Mouse (Mus musculus): Measurements from ENCODE around the gene Tgfbr2.

Gene Tgfbr2

DNA sequence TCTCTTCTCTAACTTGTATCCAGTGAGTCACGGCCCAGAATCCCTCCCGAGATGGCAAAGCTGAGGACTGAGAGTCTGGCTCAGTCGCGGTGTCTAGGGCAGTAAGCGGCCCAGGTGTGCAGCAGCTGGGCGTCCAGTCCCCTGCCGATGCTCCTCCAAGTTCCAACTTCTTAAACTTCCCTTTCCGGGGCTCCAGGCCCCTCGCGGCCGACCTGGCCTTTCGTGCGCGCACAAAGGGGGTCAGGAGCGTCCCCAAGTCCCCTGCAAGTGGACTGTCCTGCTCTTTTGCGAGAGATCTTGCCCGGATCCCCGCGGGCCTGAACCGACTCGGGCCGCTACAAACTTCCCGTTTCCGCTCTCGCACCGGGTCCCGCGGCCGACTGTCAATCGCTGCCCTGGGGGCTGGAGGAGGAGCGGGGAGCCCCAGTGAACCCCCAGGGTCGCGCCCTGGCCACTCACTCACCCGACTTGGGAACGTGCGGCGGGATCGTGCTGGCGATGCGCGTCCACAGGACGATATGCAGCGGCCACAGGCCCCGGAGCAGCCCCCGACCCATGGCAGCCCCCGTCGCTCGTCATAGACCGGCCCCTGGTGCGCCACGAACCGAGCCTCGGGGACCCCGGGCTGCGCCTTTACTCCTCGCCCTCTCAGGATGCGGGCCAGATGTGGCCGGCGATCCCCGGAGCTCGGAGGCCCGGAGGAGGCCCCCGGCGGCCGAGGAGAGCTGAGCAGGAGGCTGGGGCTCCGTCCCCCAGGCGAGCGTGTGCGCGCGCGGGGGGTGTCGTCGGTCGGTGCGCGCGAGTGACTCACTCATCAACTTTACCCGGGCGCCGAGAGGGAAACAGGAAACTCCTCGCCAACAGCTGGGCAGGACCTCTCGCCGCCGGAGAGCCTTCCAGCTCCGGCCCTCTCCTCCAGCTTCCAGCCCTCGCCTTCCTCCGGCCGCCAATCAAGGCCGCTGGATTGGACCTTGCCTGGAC is at the start of gene Tgfbr2:
Gene Tgfbr2 (minus strand): TSS at position 880 of the 981 bp plus-strand sequence.
- DNase-seq: peak; percentile 92

DNA sequence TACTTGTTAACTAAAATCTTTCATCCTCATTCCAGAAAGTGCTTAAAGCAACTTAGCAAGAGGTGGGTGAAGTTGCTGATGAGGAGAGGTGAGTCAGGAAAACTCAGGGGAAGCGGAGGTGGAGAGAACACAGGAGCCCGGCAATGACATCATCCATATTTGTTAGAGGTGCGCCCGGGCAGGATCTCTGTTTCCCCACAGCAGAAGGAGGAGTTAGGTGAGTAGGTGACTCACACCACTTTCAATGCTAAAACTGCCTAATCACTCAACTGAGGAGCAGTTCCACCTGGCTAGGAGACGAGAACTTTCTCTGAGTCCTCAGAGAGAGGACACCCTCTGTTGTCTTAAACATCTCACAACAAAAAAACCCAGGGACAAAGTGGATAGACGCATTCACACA is 48.2 kb upstream of the Tgfbr2 start:
- no peak for DNase-seq

DNA sequence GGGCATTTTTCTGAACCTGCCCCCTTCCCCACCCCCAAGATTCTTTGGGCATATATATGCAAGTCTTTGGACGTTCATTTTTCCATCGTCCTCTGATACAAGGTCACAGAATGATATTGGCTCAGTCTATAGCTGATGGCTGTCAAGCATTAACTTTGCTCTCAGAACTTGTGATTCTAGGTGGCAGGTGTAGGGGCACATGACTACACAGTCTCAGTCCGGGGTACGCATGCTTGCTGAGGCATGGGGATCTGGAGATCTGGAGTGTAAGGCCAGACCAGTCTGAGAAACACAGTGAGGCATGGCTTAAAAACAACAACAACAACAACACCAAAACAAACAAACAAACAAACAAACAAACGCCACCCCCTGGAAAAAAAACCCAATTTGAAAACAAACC is 47.5 kb upstream of the Tgfbr2 start:
- peak; percentile 37 for DNase-seq

DNA sequence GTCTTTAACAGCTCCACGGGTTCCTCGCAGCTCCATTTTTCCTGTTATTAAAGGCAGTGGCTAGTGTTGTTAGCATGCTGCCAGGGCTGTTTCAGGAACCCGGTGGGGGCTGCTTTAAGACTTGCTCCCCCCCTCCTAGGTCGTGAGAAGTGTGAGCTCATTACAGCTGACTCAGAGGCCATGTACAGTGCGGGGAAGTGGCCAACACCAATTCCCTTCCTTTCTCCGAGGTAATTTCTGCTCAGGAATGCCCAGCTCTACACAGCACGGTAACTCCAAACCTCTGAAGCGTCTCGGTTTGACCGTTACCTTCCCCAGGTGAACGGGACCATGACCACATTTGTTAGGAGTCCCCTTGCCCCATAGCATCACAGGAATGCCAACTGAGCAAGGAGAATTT is 46.8 kb upstream of the Tgfbr2 start:
- peak; percentile 56 for DNase-seq

DNA sequence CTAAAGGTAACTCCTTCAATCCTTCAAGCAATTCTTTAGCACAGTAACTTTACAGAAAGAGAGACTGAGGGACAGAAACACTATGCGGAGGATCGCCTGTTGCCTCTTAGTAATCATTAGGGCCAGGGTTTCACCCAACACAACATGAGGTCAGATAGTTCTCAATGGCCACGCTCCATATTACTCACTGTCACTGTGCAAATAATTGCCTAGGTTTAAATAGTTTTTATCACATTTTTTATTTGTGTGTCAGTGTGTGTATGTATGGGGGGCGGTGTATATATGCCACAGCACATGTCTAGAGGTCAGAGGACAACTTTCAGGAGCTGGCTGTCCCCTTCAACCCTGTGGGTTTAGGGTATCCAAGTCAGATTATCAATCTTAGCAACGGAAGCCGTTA is 46.4 kb upstream of the Tgfbr2 start:
- no peak for DNase-seq

DNA sequence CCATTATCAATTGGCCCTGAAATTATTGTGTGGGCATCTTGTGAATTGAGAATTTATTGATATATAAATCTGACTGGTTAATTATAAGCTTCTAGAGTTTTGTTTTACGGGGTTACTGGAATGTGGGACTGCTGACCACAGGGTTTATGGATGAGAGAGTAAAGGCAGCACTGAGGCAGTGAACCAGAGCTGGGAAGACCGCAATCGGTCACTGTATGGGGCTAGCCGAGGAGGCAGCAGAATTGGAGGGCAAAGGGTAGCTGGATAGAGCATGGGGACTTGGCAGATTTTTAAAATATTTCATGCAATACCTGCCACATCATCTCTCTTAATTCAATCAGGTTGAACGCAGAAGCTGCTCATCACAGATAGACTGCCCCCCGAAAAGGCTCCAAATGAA is 45.5 kb upstream of the Tgfbr2 start:
- no peak for DNase-seq

DNA sequence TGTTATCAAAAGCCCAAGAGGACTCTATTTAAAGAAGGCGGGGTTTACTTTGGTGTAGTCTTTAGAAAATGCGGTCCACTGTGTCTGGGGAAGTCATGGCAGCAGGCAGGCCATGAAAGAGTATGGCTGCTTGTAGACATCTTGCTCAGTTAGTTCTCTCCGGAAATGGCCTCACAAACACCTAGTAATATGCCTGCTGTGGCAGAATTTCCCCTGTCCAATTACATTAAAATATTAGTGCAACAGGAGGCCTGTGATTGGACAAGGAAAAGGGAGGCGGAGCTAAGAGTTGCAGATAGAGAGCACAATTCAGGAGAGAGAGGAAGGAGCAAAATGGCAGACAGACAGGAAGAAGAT is 45.0 kb upstream of the Tgfbr2 start:
- no peak for DNase-seq

DNA sequence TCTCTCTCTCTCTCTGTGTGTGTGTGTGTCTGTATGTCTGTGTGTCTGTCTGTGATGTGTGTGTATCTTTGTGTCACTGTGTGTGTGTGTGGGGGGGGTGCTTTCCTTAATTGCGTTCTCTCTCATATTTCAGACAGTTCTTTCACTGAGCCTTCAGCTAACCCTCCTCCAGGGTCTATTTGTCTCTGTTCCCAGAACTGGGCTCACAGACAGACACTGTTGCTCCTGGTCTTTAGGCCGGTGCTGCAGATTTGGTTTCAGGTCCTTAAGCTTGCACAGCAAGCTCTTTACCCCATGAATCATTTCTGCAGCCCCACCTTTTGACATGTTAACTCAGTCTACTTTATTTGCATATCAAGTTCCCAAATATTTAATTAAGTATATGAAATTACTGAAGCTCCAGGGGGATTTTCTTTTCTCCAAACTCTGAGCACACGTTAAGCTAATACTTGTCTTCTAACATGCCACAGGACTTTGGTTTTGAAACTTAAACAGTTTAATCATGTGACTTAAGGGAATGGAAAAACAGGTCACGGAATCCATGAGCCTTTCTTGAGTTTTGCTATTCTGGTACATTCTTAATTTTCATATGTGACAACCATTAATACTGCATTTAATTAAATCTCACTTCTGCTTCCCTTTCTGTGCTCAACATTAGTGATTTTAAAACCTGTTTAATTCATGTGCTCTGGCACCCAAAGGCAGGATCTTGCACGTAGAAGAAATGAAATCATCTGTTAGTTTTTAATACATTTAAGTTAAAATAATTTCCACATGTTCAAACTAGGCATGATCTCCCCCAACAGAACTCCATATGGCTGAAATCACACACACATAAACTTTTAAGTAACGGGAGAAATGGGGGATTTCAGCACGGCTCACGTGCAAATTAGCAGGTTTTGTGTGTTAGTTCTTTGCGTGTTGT is 44.3 kb upstream of the Tgfbr2 start:
- no peak for DNase-seq

DNA sequence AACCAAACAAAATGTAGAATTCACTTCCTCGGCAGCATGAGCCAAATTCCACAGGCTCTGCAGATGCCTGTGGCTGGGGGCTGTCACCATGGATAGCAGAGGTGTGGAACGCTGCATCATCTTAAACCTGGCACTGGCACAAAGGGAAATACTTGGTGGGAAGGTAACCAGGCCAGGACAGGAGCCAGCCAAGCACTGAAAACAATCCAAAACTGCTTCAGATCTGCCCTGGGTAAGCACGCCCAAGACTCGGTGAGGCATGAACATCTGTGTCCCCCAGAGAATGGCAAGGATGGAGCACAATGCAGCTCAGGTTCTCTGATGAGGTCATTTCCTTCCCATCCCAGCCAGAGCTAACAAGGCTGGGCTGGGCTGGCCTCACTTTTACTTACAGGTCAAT is 43.6 kb upstream of the Tgfbr2 start:
- DNase-seq: peak; percentile 52

DNA sequence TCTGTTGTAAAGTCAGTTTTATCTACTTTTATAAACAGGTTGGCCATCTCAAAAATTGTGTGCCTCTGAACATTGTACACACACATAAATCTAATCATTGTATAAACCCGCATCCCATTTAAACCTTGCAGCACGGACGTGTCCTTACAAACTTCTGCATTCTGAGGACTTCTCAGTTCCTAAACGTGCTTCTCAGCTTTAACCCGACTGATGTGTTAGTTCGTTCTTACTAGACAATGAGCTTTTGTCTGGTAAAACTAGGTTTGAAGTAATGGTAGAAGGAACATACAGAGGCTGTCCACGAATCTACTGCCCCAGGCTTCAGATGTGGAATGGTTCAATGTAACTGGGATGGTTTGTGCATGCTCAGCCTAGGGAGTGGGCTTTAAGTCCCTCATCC is 41.9 kb upstream of the Tgfbr2 start:
- no peak for DNase-seq

DNA sequence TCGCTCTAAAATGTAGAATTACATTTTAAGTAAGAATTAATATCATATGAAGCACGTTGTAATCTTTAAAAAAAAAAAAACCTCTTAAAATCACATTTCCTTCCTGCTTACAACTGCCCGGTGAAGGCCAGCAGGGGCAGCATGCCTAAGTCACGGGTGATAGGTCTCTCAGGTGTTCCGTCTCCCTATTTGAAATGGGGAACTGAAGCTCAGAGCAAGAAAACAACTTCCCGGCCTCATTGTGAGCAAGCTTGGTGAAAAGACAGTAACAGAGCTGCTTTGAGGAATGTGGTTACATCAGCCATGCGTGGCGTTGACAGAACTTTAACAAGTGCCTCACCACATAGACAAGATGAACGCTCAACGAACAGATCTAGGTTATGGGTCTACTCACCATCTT is 41.5 kb upstream of the Tgfbr2 start:
- no peak for DNase-seq

DNA sequence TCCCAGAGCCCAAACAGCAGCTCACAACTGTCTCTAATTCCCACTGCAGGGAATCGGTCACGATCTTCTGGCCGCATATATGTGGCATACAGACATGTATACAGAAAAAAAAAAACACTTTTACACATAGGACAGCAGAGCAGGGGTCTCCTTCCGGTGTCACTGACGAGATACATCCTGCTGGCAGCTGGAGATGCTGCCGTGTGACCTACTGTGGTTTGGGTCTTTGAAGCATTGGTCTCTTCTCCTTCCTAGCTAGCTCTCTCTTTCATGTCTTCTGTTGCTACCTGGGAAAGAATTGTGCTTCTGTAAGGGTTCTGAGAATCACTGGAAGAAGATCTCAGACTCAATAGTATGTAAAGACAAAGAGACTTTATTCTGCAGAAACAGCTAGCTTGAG is 39.1 kb upstream of the Tgfbr2 start:
- DNase-seq: no peak

DNA sequence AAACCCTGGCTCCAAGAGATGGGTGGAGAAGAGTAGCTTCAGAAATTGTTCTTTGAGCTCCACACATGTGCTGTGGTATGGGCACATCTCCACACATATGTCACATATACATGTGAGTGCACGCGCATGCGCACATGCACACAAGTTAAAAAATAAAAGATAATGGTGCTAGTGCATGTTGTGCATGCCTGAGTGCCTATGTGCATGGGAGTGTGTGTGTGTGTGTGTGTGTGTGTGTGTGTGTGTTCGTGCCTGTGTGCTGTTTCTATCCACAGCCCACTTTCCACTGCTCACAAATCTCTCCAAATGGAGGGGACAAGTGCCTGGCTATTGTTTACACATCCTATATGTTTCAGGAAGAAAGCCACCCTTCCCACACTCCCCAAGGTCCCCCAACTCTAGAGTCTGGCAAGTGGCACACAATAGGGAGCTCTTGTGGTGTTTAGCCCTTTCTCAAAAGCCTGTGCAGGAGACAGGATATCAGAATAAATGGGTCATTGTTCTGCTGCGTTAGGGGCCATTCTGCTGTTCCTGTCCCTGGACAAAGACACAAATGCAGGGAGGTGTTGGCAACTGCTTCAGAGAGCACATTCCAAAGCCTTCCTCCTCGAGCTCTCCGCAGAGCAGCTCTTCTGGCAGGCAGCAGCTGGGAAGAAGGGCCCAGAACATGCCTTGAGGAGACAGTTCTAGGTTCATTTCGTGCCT is 37.9 kb upstream of the Tgfbr2 start:
- peak; percentile 54 for DNase-seq

DNA sequence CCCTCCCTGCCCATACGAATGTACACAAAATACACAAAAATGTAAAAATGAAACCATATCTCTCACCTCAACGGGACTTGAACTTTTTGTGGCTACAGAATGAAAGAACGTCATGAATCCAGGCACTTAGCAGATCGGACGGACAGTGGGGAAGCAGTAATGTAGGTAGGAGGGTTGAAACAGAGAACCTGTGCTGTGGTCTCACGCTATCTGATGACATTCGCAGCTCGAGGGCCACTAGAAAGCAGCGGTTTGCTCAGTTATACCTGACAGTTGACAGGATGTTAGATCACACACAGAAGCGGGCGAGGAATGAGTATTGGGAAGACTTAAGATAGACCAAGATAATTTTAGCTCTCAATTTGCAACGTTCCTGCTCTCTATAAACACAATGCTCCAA is 36.9 kb upstream of the Tgfbr2 start:
- DNase-seq: no peak

DNA sequence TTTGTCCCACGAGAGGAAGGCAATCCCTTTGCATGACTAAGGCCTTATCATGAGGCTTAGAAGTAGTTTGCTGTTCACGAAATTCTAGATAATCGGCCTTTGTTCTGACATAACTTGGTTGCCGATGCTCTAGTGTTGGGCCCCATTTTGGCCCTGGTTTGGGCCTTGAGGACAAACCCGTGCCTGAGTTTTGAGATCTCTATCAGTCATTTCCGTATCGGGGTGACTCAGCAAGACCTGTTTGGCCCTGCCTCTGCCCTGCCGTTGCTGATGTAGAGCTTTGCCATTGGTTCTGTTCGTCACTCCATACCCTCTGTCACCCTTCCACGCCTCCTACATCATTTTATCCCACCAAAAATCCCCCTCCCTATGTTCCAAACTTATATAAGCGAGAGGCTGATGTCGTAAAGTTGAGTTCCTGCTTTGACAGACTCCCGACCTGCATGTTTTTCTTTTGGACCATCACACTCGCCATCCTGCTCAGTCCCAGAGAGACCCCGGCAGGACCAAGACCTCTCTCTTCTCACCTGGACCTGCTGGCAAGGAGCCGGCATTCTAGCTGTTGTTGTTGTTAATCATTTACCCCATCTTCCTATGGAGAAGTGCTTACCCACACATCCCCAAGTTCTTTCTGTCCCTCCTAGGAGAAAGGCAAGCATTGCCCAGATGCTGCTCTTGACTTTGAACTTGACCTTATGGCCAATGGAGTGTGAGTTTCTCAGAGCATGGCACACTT is 33.2 kb upstream of the Tgfbr2 start:
- peak; percentile 51 for DNase-seq

DNA sequence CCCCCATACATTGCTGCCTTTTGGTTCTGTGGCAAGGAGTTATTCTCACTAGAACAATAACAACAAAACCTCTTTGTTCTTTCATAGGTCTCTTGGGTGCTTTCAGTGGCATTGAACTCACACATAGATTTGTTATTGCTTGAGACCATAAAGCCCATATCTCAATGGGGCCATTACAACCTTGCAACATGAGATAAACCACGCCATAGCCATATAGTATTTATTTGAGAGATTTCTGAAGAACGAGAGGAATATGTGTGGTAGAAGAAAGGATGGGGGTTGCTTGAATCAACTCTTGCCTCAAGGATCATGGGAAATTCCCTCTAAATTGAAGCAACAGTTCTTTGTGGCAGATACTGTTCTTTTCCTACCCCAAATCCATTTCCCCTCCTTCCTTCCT is 31.7 kb upstream of the Tgfbr2 start:
- DNase-seq: no peak

DNA sequence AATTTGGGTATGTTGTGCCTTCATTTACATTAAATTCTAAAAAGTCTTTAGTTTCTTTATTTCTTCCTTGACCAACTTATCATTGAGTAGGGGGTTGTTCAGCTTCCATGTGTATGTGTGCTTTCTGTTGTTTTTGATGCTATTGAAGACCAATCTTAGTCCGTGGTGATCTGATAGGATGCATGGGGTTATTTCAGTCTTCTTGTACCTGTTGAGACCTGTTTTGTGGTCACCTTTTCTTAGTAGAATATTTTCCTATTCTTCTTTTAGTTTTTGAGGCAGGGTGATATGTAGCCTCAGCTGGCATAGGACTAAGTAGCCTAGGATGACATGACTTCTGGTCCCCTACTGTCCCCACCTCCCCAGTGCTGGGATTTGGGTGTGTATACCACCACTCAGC is 28.5 kb upstream of the Tgfbr2 start:
- no peak for DNase-seq

DNA sequence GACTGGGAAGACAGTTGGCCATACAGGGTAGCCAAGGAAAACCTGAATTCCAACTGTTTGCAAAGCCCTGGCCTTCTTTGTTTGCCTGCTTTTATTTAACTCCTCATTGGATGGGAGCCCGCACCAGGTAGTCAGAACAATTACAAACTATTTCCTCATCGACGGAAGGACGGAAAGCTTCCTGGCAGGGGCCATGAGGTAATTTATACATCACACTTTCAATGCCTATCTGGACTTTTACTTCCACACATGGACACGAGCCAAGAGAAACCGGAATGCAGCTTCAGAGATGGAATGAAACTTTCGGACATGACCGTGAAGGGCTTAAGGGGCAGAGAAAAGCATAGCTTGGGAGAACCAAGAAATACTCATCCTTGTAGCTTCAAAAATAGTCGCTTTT is 24.0 kb upstream of the Tgfbr2 start:
- DNase-seq: peak; percentile 52

DNA sequence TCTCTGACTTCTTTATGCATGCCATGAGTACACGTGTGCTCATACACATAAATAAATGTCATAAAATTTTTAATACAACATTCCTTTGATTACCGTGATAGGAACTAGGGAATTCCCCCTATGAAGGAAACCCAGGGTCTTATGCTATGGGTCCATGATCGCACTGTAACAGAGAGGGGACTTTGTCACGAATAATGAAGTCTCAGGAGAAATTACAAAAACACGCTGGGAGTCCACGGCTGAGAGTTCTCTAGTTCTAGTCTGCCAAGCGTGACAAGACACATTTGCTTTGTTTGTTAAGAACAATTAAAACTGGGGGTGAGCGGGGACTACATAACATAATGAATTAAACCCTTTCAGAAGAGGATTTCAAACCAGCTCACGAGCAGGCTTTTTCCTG is 23.3 kb upstream of the Tgfbr2 start:
- no peak for DNase-seq

DNA sequence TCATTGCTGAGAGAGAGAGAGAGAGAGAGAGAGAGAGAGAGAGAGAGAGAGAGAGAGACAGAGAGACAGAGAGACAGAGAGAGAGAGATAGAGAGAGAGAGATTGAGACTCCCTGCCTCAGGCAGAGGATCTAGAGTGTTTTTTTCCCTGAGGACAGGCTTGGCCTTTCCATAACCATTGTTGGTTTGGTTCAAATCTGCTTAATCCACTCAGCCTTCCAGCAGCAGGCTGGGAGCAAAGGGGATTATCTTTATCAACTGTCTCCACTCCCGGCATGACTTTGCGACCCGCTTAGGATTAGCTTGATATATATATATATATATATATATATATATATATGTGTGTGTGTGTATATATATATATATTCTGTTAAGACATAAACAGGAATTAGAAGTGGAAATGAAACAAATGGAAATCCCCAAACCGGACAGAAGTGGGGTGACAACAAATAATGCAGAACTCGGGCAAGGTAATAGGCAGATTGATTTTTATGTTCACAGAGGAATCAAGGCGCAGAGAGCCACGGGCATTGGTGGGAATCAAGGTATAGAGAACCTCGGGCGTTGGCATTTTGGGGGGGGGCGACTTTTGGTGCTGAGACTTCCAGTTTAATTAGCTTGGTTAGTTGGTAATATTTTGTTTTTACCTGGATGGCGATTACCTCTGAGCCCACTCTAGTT is 22.5 kb upstream of the Tgfbr2 start:
- no peak for DNase-seq

DNA sequence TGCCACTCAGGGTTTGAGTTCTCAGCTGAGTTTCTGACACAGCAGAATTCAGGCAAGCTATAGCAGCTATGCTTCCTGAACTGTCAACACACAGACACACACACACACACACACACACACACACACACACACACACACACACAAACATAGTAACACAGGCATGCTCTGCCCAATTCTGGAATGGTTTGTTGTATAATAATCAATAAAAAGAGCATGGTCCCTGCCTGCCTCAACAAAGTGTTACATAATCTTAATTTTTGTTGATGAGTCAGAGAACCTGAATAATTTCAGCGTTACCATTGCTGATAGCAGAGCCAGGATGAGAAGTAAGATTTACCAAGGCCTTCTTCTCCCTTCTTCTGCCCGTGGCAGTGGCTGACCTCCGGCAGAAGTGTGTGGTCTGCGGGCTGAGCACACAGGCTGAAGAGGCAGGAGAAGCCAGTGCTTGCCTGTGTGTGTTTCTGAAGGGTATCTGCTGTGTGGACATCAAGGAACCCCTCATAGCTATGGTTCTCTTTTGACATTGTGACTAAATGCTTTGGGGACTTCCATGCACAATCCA is 18.8 kb upstream of the Tgfbr2 start:
- no peak for DNase-seq

DNA sequence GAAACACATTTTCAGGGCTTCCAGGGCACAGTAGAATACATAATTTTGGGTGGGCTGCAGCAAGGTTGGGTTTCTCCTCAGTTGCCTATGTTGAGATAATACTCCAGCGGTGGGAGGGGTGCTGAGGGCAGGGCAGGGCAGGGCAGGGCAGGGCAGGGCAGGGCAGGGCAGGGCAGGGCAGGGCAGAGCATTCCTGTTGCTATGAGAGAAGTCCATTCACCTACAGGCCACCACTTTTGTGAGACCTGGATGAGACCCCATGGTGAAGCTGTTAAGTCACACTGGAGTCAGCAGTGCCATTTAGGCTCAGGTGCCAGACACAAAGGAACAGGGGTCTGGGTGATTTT is 18.3 kb upstream of the Tgfbr2 start:
- no peak for DNase-seq

Data from kidney, postnatal 10 days (tissue).